Mouse (Mus musculus) forebrain, embryonic 15.5 days (tissue): ENCODE data around the gene Gm5089. TPM values are rescaled to one million over a fixed set of nuclear protein-coding genes. Genes with fewer than 3 reads are reported as not detected.
A peak's percentile ranks its signal among the peaks of the same experiment; 100 is the strongest.

ENCODE experiments used
- ATAC-seq: fragments of 200-750 bp; cut with Nextera tagmentation; replicated peaks from 2 replicates; pipeline ENCODE4 v1.8.0; 2017; ENCODE audit warnings: mild to moderate bottlenecking, moderate TSS enrichment, moderate library complexity
- H3K27ac ChIP-seq: fragments of 300-500 bp; sonication (generic); replicated peaks from 2 replicates; pipeline ENCODE4 v1.5.1; 2015; ENCODE audit warnings: mild to moderate bottlenecking, inconsistent platforms
- H3K27me3 ChIP-seq: fragments of 300-500 bp; sonication (generic); 2 replicates; pipeline ENCODE4 v1.6.1; 2015; ENCODE audit warnings: inconsistent platforms
- H3K36me3 ChIP-seq: fragments of 300-500 bp; sonication (generic); 2 replicates; pipeline ENCODE4 v1.6.1; 2015; ENCODE audit warnings: mild to moderate bottlenecking, inconsistent platforms
- H3K4me1 ChIP-seq: fragments of 300-500 bp; sonication (generic); 2 replicates; pipeline ENCODE4 v1.6.1; 2015; ENCODE audit warnings: inconsistent platforms
- H3K4me2 ChIP-seq: fragments of 300-500 bp; sonication (generic); replicated peaks from 2 replicates; pipeline ENCODE4 v1.6.1; 2015; ENCODE audit warnings: mild to moderate bottlenecking, inconsistent platforms
- H3K4me3 ChIP-seq: fragments of 300-500 bp; sonication (generic); 2 replicates; pipeline ENCODE4 v1.5.1; 2015; ENCODE audit warnings: mild to moderate bottlenecking, inconsistent platforms
- H3K9ac ChIP-seq: fragments of 300-500 bp; sonication (generic); replicated peaks from 2 replicates; pipeline ENCODE4 v1.6.1; 2015; ENCODE audit warnings: mild to moderate bottlenecking, inconsistent platforms
- H3K9me3 ChIP-seq: fragments of 300-500 bp; sonication (generic); 2 replicates; pipeline ENCODE4 v1.6.1; 2016; ENCODE audit warnings: inconsistent platforms
- whole genome bisulfite sequencing: fragments of 180-500 bp; shearing (Covaris S2); methylation state at CpG from one replicate; pipeline ENCODE4 v1.1.7; 2015; ENCODE audit warnings: mixed read lengths; 5-methylcytosine and 5-hydroxymethylcytosine counted together
- polyA plus RNA-seq: library from polyadenylated mRNA; unstranded; fragments of >200 nt; fragmentation: Nextera tagmentation; extraction: Ambion mirVana; gene quantifications from 2 replicates; pipeline ENCODE4 v1.2.1, GENCODE M21; 2015

Gm5089 gene
- polyA plus RNA-seq, 1 experiment from 2014 or later: 0.75 TPM

DNA sequence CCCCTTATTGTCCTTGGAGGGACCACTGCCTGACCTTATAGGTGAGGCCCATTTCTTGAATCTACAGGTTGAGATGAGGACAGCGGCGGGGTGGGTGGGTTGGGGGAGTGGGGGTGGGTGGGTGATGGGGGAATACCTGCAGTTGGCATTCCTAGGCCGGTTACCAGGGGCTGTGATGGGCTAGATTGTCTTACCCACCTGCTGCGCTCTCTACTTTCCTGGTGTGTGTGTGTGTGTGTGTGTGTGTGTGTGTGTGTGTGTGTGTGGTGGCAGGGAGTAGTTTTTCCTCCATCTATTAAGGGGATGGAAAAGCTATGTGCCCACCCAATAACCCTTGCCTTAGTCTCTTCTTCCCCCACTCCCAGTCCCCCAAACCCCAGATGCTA is 33.5 kb upstream of the Gm5089 start:
- Histone ChIP-seq H3K9ac (no peak overlapping the region; the same call in 1 of the 2 replicates), H3K27me3 (peaks cover 67% of the 10 kb centered on the region), H3K4me3 (no peak overlapping the region), H3K4me2 (peak overlapping the region; percentile 19), H3K27ac (peak overlapping the region; percentile 60; the same call in 1 of the 2 replicates), H3K4me1 (peaks cover 18% of the 10 kb centered on the region; the same call in 1 of the 2 replicates), H3K9me3 (no peaks in the 10 kb centered on the region), H3K36me3 (no peaks in the 10 kb centered on the region)
- ATAC-seq: 0 out of 2 replicates have a peak, but pooled peaks have one; percentile 1
- WGBS: 30% methylated on average over 4 of the region's 4 CpGs

DNA sequence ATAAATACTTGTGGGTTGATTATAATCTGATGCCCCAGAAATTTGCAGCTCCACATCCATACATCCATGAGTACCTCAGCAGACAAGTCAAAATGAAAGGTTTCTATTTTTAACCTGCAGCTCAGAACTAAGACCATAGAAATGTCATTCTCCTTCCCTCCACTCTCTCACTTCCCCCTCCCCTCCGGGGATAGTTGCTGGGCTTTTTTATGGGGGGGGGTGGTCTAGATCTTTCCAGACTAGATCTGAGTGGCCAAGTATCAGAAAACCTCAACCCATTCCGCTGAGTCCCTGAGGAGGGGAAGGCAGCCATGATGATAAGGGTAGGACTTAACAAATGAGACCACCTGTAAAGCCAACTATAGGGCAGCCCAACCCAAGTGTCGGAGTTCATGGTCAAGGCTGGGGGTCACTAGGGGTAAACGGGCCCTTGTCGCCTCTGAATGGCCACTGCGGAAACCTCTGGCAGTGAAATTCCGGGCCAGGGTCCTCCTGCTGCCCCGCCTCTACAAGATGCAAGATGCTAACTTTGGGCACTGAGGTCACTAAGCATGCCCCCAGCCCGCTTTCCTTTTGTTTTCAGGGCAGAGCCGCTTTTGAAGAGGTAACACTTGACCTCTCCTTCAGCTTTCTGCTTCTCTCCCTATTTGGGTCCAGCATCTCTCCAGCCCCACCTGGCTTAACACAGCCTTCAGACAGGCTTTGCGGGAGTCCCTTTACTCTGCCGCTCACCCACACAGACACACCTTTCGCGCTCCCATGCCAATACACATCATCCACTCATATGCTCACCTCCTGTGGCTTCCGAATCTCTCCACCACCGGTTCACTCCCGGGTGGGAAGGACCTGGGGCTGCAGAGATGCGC is 32.9 kb upstream of the Gm5089 start:
- Histone ChIP-seq H3K27me3 (peaks cover 62% of the 10 kb centered on the region), H3K4me3 (0 out of 2 replicates have a peak overlapping the region, but pooled peaks have one; percentile 2)
- 24% methylated on average over 18 of the region's 18 CpGs for WGBS

DNA sequence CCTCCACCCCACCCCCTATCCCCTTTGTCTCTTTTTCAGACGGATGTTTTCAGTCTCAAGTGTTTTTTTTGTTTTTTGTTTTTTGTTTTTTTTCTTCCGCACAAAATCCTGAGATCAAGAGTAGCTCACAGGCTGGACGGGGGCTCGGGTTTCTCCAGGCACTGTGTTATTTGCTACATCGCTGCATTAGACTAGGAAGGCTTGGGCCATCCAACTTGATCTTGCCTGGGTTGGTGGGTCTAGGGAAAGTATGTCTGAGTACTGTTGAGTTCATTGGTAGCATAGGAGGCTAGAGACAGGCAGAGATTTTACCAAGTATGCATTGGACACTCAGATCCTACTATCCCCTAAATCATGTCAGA is 32.1 kb upstream of the Gm5089 start:
- H3K9me3 ChIP-seq: no peaks in the 10 kb centered on the region
- H3K36me3 ChIP-seq: no peaks in the 10 kb centered on the region
- peak overlapping the region; percentile 34 for H3K4me2 ChIP-seq
- peak overlapping the region; percentile 60 for H3K27ac ChIP-seq
- H3K9ac ChIP-seq: no peak overlapping the region; the same call in 1 of the 2 replicates
- peaks cover 60% of the 10 kb centered on the region for H3K27me3 ChIP-seq
- WGBS: 22% methylated on average over 5 of the region's 5 CpGs
- no peak for ATAC-seq
- peak overlapping the region; percentile 26 for H3K4me3 ChIP-seq
- H3K4me1 ChIP-seq: peaks cover 28% of the 10 kb centered on the region

More for the DNA sequence above, 32.9 kb upstream of the Gm5089 start:
- peaks cover 21% of the 10 kb centered on the region for H3K4me1 ChIP-seq
- no peaks in the 10 kb centered on the region for H3K36me3 ChIP-seq
- peak overlapping the region; percentile 60; the same call in 1 of the 2 replicates for H3K27ac ChIP-seq
- peak overlapping the region; percentile 17 for H3K4me2 ChIP-seq
- ATAC-seq: 0 out of 2 replicates have a peak, but pooled peaks have one; percentile 16
- H3K9ac ChIP-seq: no peak overlapping the region
- no peaks in the 10 kb centered on the region for H3K9me3 ChIP-seq

DNA sequence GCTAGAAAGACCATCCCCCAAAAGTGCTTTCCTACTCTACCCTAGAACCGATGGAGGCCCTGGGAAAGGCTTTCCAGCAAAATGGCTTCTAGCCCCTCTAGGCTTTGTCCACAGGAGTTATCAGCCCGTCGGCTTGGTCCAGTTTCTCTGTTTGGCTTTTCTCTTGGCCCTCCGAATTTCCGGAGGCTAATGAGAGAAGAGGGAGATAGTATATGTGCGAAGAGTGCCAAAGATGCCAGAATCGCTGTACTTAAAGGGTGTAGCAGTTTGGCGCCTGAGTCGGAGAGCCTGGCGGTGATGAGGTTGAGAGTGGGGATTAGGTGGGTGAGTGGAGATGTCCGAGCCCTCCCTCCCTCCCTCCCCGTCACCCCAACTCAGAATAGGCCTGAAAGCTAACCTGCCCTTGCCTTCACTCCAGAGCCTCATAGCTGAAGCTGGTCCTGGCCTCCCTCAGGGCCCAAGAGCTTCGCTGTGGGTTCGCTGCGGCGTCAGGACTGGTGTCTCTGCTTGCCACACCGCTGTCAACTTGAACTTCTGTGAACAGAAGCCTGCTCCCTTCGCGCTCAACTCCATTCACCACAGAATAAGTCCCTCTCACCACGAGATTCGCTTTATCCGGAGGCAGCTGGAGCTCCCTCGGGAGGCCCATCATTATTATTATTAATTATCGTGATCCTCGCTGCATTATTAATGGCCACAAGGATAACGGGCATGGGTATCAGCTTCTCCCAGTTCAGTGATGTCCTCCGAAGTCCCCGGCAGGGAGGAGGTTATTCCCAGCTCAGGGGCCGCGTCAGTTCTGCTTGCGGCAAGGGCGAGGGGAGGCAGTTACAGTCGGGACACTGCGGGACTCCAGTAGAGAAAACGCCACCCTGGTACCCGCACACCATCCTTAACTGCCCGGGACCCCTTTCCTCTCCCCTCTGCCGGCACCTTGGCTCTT is 31.4 kb upstream of the Gm5089 start:
- Histone ChIP-seq H3K36me3 (no peaks in the 10 kb centered on the region), H3K4me3 (peak overlapping the region; percentile 26), H3K4me2 (peak overlapping the region; percentile 34), H3K27ac (peak overlapping the region; percentile 60), H3K9ac (peak overlapping the region; percentile 43), H3K9me3 (no peaks in the 10 kb centered on the region), H3K27me3 (peaks cover 56% of the 10 kb centered on the region), H3K4me1 (peaks cover 28% of the 10 kb centered on the region)
- no peak for ATAC-seq
- WGBS: 11% methylated on average over 38 of the region's 38 CpGs

DNA sequence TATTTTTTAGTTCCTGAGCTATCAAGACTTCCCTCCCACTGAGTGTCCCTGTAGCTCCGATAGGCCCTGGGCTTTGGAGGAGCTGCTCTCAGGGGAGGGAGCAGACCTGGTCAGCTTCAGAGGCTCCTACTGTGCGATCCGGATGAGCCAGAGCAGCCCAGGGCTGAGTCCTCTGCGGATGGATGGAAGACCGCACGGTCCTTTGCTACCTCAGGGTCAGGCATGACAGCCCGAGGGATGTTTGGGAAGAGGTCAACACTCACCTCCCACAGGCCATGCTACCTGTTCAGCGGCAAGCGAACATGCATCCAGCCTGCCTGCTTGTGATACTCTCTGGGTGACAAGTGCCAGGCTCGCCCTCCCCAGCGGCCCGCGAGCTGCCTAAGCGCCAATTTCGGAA is 30.3 kb upstream of the Gm5089 start:
- peak overlapping the region; percentile 43 for H3K9ac ChIP-seq
- no peak for ATAC-seq
- peak overlapping the region; percentile 26 for H3K4me3 ChIP-seq
- H3K27ac ChIP-seq: peak overlapping the region; percentile 60
- H3K4me2 ChIP-seq: peak overlapping the region; percentile 34
- 18% methylated on average over 15 of the region's 15 CpGs for WGBS
- H3K27me3 ChIP-seq: peaks cover 46% of the 10 kb centered on the region
- H3K36me3 ChIP-seq: no peaks in the 10 kb centered on the region
- no peaks in the 10 kb centered on the region for H3K9me3 ChIP-seq
- peaks cover 34% of the 10 kb centered on the region for H3K4me1 ChIP-seq

- Histone ChIP-seq H3K9me3 (no peaks in the 10 kb centered on the region), H3K9ac (peak overlapping the region; percentile 31; the same call in 1 of the 2 replicates), H3K36me3 (no peaks in the 10 kb centered on the region), H3K27ac (peak overlapping the region; percentile 60), H3K4me1 (peaks cover 41% of the 10 kb centered on the region), H3K27me3 (peaks cover 38% of the 10 kb centered on the region), H3K4me3 (peak overlapping the region; percentile 26), H3K4me2 (peak overlapping the region; percentile 34)
- 16% methylated on average over 2 of the region's 2 CpGs for WGBS
- ATAC-seq: no peak
These were observed 29.4 kb upstream of the Gm5089 start for GRCm38 (mm10) chr14:122480355-122480754.

DNA sequence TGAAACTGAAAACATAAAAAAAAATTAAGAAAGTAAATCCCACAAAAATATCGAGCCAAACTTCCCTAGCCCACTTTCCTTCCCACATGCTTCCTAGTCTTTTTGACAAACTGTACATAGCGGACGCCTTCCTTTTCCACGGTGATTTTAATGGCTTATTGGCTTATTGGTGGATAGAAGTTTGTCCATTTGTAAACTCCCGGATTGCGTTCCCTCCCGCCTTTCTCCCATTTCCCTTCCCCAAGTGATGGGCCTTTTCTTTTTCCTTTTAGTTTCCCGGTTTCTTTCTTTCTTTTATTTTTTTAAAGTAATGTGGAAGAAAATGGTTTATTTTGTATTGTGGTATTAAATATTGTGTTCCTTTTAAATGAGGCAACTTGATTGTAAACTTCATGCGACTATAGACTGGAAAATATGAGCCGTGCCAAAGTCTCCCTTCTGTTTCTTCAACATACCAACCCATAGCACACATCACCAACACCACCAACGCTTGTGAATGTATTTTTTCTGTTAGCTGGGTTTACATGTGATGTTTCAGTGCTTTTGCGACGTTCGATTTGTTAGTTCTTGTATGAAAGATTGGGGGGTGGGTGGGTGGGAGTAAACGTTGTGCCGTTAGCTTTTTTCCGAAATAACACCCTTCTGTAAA is 28.7 kb upstream of the Gm5089 start:
- 17% methylated on average over 17 of the region's 17 CpGs for whole genome bisulfite sequencing
- H3K9me3 ChIP-seq: no peaks in the 10 kb centered on the region
- ATAC-seq: no peak
- no peaks in the 10 kb centered on the region for H3K36me3 ChIP-seq
- peak overlapping the region; percentile 59 for H3K4me3 ChIP-seq
- H3K27ac ChIP-seq: 0 out of 2 replicates have a peak overlapping the region, but pooled peaks have one; percentile 29
- peaks cover 31% of the 10 kb centered on the region for H3K27me3 ChIP-seq
- peaks cover 43% of the 10 kb centered on the region for H3K4me1 ChIP-seq
- peak overlapping the region; percentile 34; the same call in 1 of the 2 replicates for H3K9ac ChIP-seq
- H3K4me2 ChIP-seq: peak overlapping the region; percentile 68

DNA sequence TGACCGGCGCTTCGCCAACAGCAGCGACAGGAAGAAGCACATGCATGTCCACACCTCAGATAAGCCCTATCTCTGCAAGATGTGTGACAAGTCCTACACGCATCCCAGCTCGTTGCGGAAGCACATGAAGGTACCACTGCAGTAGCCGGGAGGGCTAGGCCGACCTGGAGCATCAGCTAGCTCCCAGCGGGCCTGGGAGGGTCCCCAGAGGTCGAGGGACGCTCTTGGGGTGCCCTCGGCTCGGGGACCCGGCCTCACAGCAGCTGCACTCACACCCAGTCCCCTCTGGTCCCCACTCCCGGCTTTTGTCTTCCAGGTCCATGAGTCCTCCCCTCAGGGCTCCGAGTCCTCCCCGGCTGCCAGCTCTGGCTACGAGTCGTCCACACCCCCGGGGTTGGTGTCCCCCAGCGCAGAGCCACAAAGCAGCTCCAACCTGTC is 27.7 kb upstream of the Gm5089 start:
- H3K4me2 ChIP-seq: peak overlapping the region; percentile 68
- peak overlapping the region; percentile 97 for H3K27ac ChIP-seq
- peaks cover 47% of the 10 kb centered on the region for H3K4me1 ChIP-seq
- ATAC-seq: no peak
- peak overlapping the region; percentile 70 for H3K9ac ChIP-seq
- peak overlapping the region; percentile 59 for H3K4me3 ChIP-seq
- 1% methylated on average over 22 of the region's 22 CpGs for WGBS
- no peaks in the 10 kb centered on the region for H3K9me3 ChIP-seq
- peaks cover 21% of the 10 kb centered on the region for H3K27me3 ChIP-seq
- no peaks in the 10 kb centered on the region for H3K36me3 ChIP-seq

DNA sequence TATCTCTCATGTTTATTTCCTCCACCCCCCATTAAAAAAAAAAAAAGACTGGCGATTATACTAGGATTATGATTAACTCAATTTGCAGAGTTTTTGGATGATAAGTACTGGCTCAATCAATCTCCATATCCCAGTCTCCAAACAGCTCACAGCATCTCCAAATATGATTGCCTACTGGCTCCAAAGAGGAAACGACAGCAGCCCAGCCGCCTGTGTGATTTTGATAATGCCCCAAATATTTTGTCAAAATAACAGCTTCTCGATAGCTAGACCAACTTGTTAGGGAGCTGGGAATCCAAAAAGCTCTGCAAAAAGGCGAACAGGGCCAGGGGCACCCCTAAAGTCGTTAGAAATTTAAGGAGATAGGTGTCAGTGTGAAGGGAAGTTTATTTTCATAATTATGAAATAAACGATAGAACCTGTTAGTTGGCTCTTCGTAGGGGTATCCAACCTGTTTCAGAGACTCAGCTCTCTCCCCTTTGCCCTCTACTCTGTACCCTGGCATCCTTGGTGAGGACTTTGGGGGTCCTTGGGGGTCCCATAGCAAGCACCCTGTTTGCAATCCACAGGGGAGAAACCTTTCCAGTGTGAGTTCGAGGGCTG is 27.2 kb upstream of the Gm5089 start:
- Histone ChIP-seq H3K9me3 (no peaks in the 10 kb centered on the region), H3K27ac (peak overlapping the region; percentile 97), H3K27me3 (peaks cover 18% of the 10 kb centered on the region), H3K9ac (peak overlapping the region; percentile 70), H3K4me1 (peaks cover 47% of the 10 kb centered on the region), H3K36me3 (no peaks in the 10 kb centered on the region), H3K4me3 (peak overlapping the region; percentile 59), H3K4me2 (peak overlapping the region; percentile 68)
- 3% methylated on average over 9 of the region's 9 CpGs for WGBS
- ATAC-seq: no peak

DNA sequence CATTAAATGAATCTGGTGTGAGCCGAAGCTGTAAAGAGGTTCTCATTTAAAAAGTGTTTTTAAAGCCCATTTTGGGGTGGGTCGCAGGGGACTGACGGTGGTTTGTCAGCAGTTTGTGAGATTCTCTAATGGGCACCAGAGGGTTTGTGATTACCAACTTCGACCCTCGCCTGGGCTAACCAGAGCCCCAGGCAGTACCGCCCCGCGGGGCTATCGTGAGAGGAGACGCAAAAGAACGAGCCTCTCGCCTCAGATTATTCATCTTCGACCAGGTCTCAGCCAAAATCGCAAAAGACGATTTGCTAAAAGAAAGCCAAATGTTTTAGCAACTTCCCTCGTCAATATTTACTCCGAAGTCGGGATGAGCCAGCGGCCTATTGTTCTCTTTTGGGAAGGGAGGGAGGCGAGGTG is 26.4 kb upstream of the Gm5089 start:
- ATAC-seq: no peak
- Histone ChIP-seq H3K36me3 (no peaks in the 10 kb centered on the region), H3K9me3 (no peaks in the 10 kb centered on the region), H3K27me3 (peaks cover 22% of the 10 kb centered on the region), H3K4me2 (peak overlapping the region; percentile 68), H3K4me3 (peak overlapping the region; percentile 59), H3K27ac (peak overlapping the region; percentile 97), H3K4me1 (peaks cover 39% of the 10 kb centered on the region), H3K9ac (peak overlapping the region; percentile 70)
- whole genome bisulfite sequencing: under 1% methylated on average over 20 of the region's 20 CpGs

GRCm38 (mm10) chr14:122476822-122477215 is 25.9 kb upstream of the Gm5089 start:
- H3K9ac ChIP-seq: peak overlapping the region; percentile 70
- peak overlapping the region; percentile 68 for H3K4me2 ChIP-seq
- H3K27me3 ChIP-seq: peaks cover 20% of the 10 kb centered on the region
- peaks cover 39% of the 10 kb centered on the region for H3K4me1 ChIP-seq
- H3K36me3 ChIP-seq: no peaks in the 10 kb centered on the region
- whole genome bisulfite sequencing: under 1% methylated on average over 18 of the region's 18 CpGs
- H3K9me3 ChIP-seq: no peaks in the 10 kb centered on the region
- peak overlapping the region; percentile 59 for H3K4me3 ChIP-seq
- H3K27ac ChIP-seq: peak overlapping the region; percentile 97
- ATAC-seq: no peak
